Mouse (Mus musculus) spleen, postnatal 4 days (tissue): ENCODE measurements around the gene Samm50.
A peak's percentile ranks its signal among the peaks of the same experiment; 100 is the strongest.
"Not testable (repeated sequence)": the region's sequence is repeated elsewhere in the genome, so short reads cannot be mapped to it uniquely, and the experiment has no call there.

ENCODE experiments used
- DNase-seq, 2 experiments: peaks; one replicate each; pipeline ENCODE4 v3.0.0; 2022; ENCODE audit warnings: low spot score in 2 of 2

The Samm50 gene

DNA sequence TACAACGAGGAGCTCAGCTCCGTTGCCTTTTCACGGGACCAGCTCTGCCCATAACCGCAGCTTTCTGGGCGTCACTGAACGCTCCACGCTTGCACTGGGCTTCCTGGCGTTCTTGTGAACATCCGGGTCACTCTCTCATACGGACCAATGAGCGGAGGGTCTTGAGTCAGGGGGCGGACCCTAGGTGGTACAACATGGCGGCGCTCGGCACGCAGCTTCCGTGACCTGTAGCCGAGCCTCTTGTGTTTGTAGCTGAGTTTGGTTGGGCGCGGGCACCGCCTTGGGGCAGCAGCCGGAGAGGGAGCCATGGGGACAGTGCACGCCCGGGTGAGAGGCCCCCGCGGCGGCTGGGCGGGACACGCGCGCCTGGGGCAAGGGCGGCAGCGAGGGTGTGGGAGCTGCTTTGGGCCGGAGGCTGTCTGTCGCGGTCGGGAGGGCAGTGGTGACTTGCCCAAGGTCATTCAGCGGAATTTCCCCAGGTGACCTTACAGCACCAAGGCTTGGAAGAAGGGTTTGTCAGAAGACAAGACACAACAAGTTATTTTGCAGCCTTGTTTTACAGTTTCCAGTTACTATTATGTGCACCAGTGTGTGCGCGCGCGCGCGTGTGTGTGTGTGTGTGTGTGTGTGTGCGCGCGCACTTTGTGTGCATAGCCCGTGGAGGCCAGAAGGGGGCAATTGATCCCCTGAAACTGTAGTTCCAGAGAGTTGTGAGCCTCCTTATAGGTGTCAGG, at the start of gene Samm50:
TSS of gene Samm50 (plus strand) at position 184 of the 734 bp plus-strand sequence.
- peak; percentile 88 to 93 for DNase-seq

DNA sequence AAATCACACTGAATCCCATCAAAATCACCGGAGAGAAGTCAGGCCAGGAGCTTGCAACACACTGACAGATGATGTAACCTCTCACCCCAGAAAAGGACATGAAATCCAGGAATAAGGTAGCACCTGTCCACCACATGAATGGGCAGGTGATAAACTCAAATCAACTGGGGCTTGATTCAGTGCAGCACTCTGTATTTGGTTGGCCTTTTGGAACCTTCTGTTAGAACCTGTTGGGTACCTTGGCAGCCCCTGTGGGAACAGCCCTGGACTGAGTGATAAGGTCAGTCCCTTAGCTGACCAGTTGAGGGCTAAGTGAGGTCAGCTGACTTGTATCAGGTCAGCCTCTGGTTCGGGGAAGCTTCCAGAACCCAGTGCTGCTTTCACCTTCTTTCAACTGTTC, 35.9 kb upstream of the Samm50 start:
- no peak for DNase-seq

DNA sequence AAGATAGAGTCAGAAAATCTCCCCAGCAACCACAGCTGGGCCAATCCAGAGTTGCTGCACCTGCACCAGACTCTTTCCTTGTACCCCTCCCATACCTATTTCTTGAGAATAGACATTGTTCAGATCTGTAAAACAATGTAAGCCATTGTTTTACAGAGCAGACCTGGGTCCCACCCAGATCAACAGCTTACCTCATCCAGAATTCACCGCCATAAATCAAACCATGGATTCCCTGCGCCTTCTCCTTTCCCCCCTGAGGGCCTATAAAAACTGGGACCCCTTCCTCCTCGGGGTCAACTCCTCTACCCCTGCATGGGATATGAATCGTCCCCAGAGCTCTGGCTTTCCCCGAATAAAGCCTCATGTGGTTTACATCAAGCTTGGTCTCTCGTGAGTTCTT, 34.5 kb upstream of the Samm50 start:
- DNase-seq: not testable (repeated sequence)

DNA sequence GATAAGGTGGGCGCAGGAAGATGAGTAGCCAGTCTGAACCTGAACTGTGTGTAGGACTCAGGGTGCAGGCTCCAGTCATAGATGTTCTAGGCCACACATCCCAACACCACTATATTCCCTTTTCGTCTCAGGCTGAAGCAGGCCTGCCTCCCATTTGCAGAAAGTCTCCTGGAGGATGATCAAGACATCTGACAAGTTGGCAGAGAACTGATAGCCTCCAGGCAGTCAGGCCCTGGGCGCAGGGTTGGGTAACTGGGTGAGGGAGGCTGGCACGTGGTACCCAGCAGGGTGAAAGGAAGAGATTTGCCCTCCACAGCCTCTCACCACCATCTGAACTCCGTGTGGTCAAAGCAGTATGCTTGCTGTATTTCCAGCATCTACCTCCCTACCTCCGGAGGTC, 30.2 kb upstream of the Samm50 start:
- no peak for DNase-seq

DNA sequence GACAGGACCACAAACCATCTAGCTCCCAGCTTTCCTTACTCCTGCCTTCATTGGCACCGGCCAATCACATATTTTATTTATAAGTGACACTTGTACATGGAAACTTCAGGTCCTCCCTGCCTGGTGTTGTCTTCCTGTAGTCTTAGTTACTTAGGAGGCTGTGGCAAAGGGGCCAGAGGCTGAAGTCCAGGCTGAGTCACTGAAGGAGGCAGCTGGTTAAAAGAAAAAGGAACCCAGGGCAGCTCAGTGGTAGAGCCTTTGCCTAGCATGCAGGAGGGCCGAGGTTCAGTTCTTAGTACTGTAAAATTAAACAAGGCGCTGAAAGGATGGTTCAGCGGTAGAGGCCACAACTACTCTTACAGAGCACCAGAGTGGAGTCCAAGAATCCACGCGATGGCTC, 25.2 kb upstream of the Samm50 start:
- DNase-seq: no peak

DNA sequence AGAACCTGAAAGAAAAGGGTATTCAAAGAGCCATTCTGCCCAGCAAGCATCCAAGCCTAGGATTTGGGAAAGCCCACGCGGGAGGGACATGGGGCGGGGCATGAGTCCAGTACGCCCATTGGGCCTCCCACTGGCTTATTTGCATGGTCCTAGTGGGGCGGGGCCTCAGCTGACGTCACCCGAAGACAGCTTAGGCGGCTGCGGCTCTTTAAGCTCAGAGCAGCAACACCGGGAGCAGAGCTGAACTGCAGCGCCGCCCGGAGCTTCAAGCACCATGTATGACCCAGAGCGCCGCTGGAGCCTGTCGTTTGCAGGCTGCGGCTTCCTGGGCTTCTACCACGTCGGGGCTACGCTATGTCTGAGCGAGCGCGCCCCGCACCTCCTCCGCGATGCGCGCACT, 24.4 kb upstream of the Samm50 start, which contains the start of gene Pnpla3:
TSS of gene Pnpla3 (plus strand) at position 238 of the 400 bp plus-strand sequence.
- peak; percentile 70 to 75 for DNase-seq

DNA sequence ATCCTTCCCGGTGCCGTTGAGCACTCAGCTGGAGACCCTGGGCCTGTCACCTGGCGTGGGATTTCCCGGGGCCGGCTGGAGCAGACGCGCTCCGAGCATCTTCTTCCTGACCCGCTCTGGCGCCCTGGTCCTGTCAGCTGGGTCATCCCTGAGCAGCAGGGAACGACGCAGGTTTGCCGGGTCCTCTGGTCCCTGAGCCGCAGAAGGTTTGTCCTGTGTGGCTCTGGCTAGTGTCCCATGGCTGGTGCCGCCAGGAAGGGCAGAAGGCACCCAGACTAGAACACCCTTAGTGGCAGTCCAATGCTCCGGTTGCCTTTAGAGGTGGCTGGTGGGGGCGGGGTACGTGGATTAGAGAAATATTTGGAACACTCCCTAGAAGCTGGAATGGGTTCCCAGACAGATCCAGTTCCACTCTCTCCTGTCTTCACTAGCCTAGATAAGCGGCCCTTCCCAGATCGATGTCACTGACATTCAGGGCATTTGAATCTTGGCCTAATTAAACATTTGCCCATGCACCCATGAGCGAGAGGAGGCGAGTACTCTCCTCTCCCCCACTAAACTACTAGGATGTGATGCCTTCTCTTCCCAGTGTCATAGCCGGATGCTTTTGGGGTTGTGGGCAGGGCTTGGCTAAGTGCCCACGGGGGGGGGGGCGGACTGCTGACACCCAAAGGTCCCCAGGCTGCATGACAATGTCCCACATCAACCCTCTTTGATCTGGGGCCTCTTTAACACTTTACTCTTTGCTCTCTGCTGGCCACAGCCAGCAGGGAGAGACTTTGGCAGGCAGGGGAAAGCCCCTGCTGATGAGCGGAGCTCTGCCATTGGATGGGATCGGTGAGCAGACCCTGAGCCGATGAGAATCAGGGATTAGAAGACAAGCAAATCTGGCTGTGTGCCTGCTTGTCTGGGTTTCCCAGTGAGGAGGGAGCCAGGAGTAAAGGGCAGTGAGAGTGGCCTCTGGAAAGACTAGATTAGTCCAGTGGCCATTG, 23.6 kb upstream of the Samm50 start:
- DNase-seq: no peak

DNA sequence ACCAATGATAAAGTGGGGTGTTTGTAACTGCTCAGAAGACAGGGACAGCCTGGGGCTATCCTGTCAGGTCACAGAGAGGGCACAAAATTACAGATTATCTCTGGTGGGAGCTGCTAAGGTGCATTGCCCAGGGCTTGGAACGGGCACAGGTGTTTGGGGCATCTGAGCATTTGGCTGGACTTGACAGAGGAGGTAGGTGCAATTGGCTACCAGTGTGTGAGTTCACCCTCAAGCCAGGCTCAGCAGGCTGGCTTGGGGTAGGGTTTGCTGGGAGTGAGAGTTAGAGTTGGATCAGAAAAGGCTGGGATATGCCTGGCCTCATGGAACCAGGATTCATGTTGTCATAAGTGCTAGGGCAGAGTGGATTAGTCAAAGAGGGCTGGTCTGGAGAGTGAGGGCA, 22.5 kb upstream of the Samm50 start:
- DNase-seq: no peak

DNA sequence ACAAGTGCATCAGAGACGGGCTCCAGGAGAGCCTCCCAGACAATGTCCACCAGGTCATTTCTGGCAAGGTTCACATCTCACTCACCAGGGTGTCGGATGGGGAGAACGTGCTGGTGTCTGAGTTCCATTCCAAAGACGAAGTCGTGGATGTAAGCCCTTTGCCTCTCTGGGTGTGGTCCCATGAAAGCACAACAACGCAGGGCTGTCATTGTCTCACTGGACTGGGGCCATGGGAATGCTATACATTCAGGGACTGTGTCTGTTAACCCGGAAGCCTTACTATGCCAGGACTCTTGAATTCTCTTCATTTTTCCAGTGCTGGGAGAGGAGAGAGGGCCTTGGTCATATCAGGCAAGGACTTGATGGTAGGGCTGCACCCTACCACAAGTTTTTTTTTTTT, 20.9 kb upstream of the Samm50 start:
- no peak for DNase-seq

DNA sequence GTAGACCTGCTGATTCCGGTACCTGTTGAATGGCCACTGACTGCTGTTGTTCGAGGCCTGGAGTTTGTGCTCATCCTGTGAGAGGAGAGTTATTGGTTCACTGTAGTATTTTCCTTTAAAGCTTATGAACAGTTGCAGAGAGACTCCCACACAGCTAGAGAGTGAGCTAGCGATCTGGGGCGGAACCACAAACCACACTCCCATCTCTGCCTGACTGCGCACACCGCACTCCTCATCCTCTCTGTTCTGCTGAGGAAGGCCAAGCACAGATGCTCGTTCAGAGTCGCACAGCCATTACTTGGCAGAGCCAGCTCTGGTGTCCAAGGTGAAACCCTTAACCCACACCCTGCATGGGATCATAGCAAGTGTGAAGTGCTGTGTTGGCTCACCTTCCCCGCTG, 13.3 kb upstream of the Samm50 start:
- DNase-seq: no peak

DNA sequence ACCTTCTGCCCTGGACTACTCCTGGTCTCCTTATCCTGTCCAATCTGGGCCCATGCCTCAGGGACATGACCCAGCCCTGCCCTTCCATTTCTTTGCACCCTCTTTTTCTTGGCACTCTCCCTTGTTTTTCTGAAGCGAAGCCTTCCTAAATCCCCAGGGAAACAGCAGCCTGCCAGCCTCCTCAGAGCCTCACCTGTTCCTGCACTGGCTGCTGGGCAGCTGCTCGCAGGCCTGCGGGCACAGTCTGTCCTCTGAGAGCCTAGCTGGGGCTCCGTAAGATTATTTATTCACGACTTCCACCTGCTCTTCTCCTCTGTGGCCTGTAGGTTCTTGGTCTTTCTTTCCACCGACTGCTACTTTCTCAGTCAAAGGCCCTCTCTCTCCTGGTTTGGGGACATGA, 10.0 kb upstream of the Samm50 start:
- DNase-seq: no peak

DNA sequence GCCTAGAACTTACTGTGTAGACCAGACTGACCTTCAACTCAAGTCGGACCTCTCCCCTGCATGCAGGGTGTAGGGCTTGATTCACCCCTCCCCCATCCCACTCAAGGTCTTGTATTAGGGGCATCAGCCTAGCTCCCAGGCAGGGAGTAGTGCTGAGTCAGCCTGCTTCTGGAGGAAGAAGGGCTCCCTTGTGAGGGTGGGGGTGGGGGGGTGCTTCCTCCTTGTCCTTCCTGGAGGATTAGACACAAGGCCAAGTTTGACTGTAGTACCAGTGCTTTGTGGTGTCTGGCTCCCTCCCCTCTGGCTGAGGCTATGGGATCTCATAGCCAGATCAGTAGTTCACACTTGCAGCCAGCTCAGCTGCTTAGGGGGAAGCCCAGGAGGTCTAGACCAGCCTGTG, 8.1 kb upstream of the Samm50 start:
- DNase-seq: no peak

DNA sequence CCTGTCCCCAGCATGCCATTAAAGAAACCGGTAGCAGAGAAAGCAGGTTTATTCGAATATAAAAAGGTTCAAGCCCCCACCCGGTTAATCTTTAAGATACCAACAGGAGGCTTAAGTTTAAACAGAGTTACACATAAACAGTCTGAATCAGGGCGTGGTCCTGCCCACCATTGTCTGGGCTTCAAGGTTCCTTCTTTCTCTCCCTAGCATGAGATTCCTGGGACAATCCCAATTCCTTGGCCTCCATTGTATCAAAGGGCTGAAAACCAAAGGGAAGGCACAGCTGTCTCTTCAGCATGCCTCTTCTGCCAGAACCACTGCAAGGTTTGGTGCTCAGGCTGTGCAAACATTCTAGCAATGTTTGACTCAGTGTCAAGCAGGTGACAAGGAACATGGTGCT, 5.8 kb upstream of the Samm50 start:
- no peak for DNase-seq

DNA sequence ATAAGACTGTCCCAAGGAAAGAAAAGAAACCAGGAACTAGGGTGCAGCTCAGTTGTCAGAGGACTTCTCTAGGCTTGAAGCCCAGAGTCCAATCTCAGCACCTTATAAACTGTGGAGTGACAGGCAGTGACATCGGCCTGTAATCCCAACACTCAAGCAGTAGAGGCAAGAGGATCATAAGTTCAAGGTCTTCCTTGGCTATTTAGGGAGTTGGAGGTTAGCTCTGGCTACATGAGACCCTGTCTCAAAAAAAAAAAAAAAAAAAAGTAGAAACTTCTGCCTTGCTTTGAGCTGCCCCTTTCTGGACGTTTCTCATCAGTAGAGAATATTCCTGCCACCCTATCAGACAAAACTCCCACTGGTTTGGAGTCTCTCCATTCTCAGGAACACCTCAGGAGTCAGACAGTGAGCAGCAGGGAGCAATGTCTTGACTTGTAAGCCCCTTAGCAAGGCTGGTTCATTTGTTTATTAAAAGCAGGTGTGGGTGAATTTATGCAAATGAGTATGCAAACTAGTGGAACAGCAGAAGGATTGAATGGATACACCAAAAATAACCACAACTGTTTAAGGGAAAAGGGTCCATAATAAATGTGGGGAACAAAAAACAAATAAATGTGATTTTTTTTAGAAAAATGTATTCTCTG, 3.0 kb upstream of the Samm50 start:
- DNase-seq: no peak

DNA sequence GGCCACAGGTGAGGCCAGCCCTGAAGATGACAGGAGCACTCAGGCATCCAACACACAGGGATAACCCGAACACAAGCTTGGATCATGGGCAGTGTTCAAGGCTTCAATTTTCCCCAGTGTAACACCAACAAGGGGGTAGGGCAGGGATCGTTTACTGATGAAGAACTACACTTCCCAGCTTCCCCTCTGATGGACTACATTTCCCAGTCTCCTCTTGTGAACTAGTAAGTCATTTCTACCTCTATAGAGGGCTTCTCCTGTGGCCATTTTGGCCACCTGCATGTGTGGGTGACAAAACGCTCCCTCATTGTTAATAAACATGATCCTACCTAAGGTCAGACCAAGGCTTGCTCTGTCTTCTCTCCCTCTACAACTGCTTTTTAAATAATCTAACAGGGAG, 2.2 kb upstream of the Samm50 start:
- DNase-seq: no peak

DNA sequence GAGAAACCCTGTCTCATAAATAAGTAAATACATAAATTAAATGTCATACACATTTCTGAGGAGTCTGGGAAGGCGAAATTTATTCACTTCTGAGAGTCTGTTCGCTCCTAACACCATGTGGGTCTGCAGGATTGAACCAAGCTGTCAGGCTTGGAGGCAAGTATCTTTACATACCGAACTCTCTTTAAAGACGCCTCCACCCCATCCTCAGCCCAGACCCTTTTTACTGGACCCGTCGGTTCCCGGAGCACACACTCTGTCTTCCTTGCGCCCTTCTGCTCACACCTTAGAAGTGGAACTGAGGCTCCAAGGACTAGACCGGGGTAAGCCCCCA, 350 bp upstream of the Samm50 start:
- DNase-seq: no peak

DNA sequence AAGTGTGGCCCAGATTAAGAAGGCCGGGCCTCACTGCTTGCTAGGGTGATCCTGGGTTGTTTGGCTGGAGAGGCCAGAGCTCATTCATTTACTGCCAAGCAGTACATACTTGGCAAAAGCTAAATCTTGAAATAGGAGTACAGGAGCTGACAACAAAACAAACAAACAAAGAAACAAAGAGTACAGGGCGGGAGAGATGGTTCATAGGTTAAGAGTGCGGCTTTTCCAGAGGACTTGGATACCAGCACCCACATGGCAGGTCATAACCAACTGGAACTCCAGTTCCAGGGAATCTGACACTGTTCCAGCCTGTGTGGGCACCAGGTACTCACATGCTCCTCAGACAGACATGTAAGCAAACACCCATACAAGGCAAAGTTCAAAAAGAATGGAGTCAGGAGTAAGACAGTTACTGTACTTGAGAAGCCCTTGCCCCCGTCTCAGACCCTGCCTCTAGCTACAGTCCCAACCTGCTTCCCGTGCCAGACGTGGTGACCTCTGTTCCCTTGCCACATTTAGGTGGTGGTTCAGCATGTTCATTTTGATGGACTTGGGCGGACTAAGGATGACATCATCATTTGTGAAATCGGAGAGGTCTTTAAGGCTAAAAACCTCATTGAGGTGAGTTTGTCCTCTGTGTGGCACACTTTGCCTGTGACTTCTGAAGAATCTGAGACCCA, 4.6 kb downstream of the Samm50 start:
- DNase-seq: no peak

DNA sequence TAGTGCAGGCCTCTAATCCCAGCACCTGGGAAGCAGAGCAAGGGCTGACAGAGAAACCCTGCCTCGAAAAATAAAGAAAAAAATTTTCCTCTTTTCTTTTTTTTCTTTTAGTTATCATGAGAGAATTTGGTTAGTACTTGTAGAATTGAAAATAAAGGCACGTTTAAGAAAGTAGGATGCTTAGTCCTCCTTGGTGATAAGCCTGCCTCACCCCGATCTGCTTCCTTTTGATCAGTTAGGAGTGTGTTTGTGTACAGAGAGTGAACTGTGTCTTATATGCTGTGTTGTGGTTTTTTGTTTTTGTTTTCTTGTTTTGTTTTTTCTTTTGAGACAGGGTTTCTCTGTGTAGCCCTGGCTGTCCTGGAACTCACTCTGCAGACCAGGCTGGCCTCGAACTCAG, 15.3 kb downstream of the Samm50 start:
- DNase-seq: no peak

DNA sequence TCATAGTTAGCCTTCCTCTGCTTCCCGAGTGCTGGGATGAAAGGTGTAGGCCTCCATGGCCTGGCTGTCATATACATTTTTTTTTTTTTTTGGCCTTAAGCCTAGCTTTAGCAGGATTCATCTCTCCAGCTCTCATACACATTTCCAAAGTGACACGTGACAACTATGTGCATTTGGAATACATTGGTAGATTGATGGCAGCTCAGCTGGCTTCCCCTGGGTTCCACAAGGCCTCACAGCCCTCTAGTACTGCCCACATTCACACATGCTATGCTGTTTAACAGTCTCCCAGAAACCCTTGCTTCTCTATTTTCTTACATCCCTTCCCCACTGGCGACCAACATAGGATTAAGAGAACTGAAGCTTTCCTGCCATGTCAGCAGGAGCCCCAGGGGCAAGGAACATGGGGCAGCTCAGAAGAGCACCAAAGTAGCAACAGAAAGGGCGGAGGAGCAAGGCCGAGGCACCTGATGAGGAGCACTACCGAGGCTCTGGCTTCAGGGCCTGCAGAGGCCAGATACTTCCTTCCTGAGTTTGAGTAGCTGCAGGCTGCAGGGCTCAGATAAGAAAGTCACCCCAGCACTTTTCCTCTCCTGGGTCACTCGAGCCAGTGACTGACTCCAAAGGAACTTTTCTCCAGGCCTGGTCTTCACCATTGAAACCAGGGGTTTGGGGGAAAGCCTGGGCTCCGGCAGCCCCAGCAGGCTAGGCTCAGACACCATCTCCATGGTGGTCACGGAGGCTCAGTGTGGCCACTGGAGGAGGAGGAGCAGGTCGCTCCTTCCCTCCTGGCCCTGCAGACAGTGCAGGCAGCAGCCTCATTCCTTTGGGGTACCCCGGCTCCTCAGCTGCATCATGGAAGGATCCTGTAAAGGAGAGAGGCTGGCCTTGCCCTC, 17.7 kb downstream of the Samm50 start:
- peak; percentile 71 to 78 for DNase-seq

DNA sequence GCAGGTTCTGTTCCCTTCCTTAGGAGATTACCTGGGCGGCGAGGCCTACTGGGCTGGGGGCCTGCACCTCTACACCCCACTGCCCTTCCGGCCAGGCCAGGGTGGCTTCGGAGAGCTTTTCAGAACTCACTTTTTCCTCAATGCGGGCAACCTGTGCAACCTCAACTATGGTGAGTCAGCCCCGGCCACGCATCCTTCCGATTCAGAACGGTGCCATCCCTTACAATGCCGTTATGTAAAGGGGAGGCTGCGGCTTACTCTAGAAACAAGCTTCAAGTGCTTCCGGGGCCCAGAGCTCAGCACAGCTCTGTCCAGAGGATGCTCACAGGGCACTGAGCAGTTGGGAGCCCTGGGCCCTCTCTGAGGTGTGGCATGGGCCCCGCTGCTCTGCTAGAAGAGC, 18.4 kb downstream of the Samm50 start:
- DNase-seq: no peak

DNA sequence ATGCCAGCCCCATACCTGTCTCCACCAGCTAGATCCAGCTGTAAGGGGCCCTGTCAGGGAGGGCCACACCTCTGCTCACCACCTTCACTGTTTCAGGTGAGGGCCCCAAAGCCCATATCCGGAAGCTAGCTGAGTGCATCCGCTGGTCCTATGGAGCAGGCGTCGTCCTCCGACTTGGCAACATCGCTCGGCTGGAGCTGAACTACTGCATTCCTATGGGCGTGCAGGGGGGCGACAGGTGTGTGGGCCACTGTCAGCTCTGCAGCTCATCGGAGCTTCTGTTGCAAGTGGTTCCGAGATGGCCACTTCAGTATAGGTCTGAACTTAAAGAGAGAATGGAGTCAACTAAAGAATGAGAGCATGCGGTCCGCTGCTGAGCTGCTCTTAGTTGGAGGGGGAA, 18.9 kb downstream of the Samm50 start:
- DNase-seq: peak; percentile 22 to 69
